Mouse (Mus musculus) kidney, embryonic 16.5 days (tissue): Measurements from ENCODE around the gene Vkorc1. TPM values are rescaled to one million over a fixed set of nuclear protein-coding genes. Genes with fewer than 3 reads are reported as not detected.
"Not testable (repeated sequence)": the region's sequence is repeated elsewhere in the genome, so short reads cannot be mapped to it uniquely, and the experiment has no call there.

Source experiments
- ATAC-seq: fragments of 200-750 bp; cut with Nextera tagmentation; 2 replicates; pipeline ENCODE4 v1.8.0; 2017; ENCODE audit warnings: moderate TSS enrichment; ENCODE audit not compliant: low FRiP score, low TSS enrichment
- H3K27ac ChIP-seq: fragments of 300-500 bp; sonication (generic); 2 replicates; pipeline ENCODE4 v1.5.1; 2014; ENCODE audit warnings: low read length
- H3K27me3 ChIP-seq: fragments of 300-500 bp; sonication (generic); 2 replicates; pipeline ENCODE4 v1.6.1; 2014; ENCODE audit warnings: low read length, control low read depth, mixed read lengths; ENCODE audit not compliant: insufficient read depth
- H3K36me3 ChIP-seq: fragments of 300-500 bp; sonication (generic); 2 replicates; pipeline ENCODE4 v1.6.1; 2014; ENCODE audit warnings: low read length, control low read depth, mixed read lengths; ENCODE audit not compliant: insufficient read depth
- H3K4me1 ChIP-seq: fragments of 300-500 bp; sonication (generic); 2 replicates; pipeline ENCODE4 v1.6.1; 2014; ENCODE audit warnings: low read length, control low read depth, mixed read lengths; ENCODE audit not compliant: insufficient read depth
- H3K4me2 ChIP-seq: fragments of 300-500 bp; sonication (generic); replicated peaks from 2 replicates; pipeline ENCODE4 v1.6.1; 2014; ENCODE audit warnings: low read depth, low read length
- H3K4me3 ChIP-seq: fragments of 300-500 bp; sonication (generic); 2 replicates; pipeline ENCODE4 v1.5.1; 2014; ENCODE audit warnings: mild to moderate bottlenecking, low read length
- H3K9ac ChIP-seq: fragments of 300-500 bp; sonication (generic); replicated peaks from 2 replicates; pipeline ENCODE4 v1.6.1; 2014; ENCODE audit warnings: low read length
- H3K9me3 ChIP-seq: fragments of 300-500 bp; sonication (generic); 2 replicates; pipeline ENCODE4 v1.6.1; 2016; ENCODE audit warnings: low read length, control low read depth
- WGBS: fragments of 180-500 bp; shearing (Covaris S2); extraction: QIAGEN DNeasy Blood & Tissue Kit; methylation state at CpG from one replicate; pipeline ENCODE4 v1.1.7; 2014; 5-methylcytosine and 5-hydroxymethylcytosine counted together
- polyA plus RNA-seq: library from polyadenylated mRNA; unstranded; fragments of >200 nt; fragmentation: Nextera tagmentation; extraction: Ambion mirVana; gene quantifications from 2 replicates; pipeline ENCODE4 v1.2.1, GENCODE M21; 2015

The Vkorc1 gene
- 163 and 168 TPM in 2 replicates for polyA plus RNA-seq

GRCm38 (mm10) chr7:127895442-127895841, at the start of gene Vkorc1, which contains the start of gene Gm21974:
Vkorc1 (minus strand) TSS chr7:127895617.
Gm21974 (minus strand) TSS chr7:127895454.
- Histone ChIP-seq H3K4me1 (peaks cover 11% of the 10 kb centered on the region), H3K27ac (peak within 1 kb of the TSS; percentile 86), H3K27me3 (no peaks in the 10 kb centered on the region), H3K4me2 (peak within 1 kb of the TSS; percentile 85), H3K9ac (peak within 1 kb of the TSS; percentile 81), H3K4me3 (peak within 1 kb of the TSS; percentile 76), H3K36me3 (peaks cover 4% of the 10 kb centered on the region), H3K9me3 (no peaks in the 10 kb centered on the region)
- under 1% methylated on average over 26 of the region's 26 CpGs for WGBS
- ATAC-seq: peak; percentile 99

GRCm38 (mm10) chr7:127944614-127945013, 49.2 kb upstream of the Vkorc1 start:
- Histone ChIP-seq H3K4me3 (peak overlapping the region; percentile 16; the same call in 1 of the 2 replicates), H3K36me3 (no peaks in the 10 kb centered on the region), H3K9me3 (no peaks in the 10 kb centered on the region), H3K4me2 (peak overlapping the region; percentile 11), H3K9ac (peak overlapping the region; percentile 47; the same call in 1 of the 2 replicates), H3K4me1 (0 out of 2 replicates have a peak, but pooled peaks cover 4% of the 10 kb centered on the region), H3K27ac (no peak overlapping the region), H3K27me3 (peaks cover 27% of the 10 kb centered on the region)
- ATAC-seq: no peak
- WGBS: 9% methylated on average over 23 of the region's 23 CpGs

GRCm38 (mm10) chr7:127942097-127942496, 46.7 kb upstream of the Vkorc1 start:
- WGBS: 59% methylated on average over 2 of the region's 2 CpGs

GRCm38 (mm10) chr7:127936216-127936884, 40.9 kb upstream of the Vkorc1 start:
- Histone ChIP-seq H3K36me3 (no peaks in the 10 kb centered on the region), H3K4me3 (peak overlapping the region; percentile 71), H3K9me3 (no peaks in the 10 kb centered on the region), H3K4me2 (peak overlapping the region; percentile 98), H3K4me1 (peaks cover 39% of the 10 kb centered on the region), H3K27ac (no peak overlapping the region), H3K9ac (peak overlapping the region; percentile 88), H3K27me3 (no peaks in the 10 kb centered on the region)
- ATAC-seq: no peak
- 53% methylated on average over 18 of the region's 18 CpGs for WGBS

More at GRCm38 (mm10) chr7:127942097-127942496, 46.7 kb upstream of the Vkorc1 start:
- not testable (repeated sequence) for H3K4me2 ChIP-seq, H3K4me1 ChIP-seq, ATAC-seq, H3K9me3 ChIP-seq, H3K27ac ChIP-seq, H3K4me3 ChIP-seq, H3K36me3 ChIP-seq, H3K9ac ChIP-seq
- H3K27me3 ChIP-seq: peaks cover 27% of the 10 kb centered on the region

GRCm38 (mm10) chr7:127935748-127936159, 40.3 kb upstream of the Vkorc1 start:
- no peak; the same call in none of the 2 replicates for ATAC-seq
- peak overlapping the region; percentile 98 for H3K4me2 ChIP-seq
- H3K27ac ChIP-seq: no peak overlapping the region
- no peaks in the 10 kb centered on the region for H3K36me3 ChIP-seq
- H3K4me1 ChIP-seq: peaks cover 42% of the 10 kb centered on the region
- H3K27me3 ChIP-seq: no peaks in the 10 kb centered on the region
- H3K9me3 ChIP-seq: no peaks in the 10 kb centered on the region
- H3K9ac ChIP-seq: peak overlapping the region; percentile 88
- under 1% methylated on average over 37 of the region's 38 CpGs for WGBS
- H3K4me3 ChIP-seq: peak overlapping the region; percentile 71

- H3K9me3 ChIP-seq: no peaks in the 10 kb centered on the region
- peak overlapping the region; percentile 71 for H3K4me3 ChIP-seq
- peak overlapping the region; percentile 88 for H3K9ac ChIP-seq
- peak overlapping the region; percentile 98 for H3K4me2 ChIP-seq
- H3K4me1 ChIP-seq: peaks cover 47% of the 10 kb centered on the region
- ATAC-seq: peak; percentile 92
- peak overlapping the region; percentile 63 for H3K27ac ChIP-seq
- H3K27me3 ChIP-seq: no peaks in the 10 kb centered on the region
- H3K36me3 ChIP-seq: no peaks in the 10 kb centered on the region
- 6% methylated on average over 32 of the region's 32 CpGs for WGBS
Measured at GRCm38 (mm10) chr7:127935028-127935722, 39.8 kb upstream of the Vkorc1 start.

GRCm38 (mm10) chr7:127934075-127934474, 38.7 kb upstream of the Vkorc1 start:
- no peaks in the 10 kb centered on the region for H3K27me3 ChIP-seq
- H3K9ac ChIP-seq: no peak overlapping the region
- no peak for ATAC-seq
- no peaks in the 10 kb centered on the region for H3K36me3 ChIP-seq
- no peak overlapping the region for H3K4me2 ChIP-seq
- peaks cover 49% of the 10 kb centered on the region for H3K4me1 ChIP-seq
- 79% methylated on average over 5 of the region's 5 CpGs for WGBS
- H3K4me3 ChIP-seq: no peak overlapping the region
- no peaks in the 10 kb centered on the region for H3K9me3 ChIP-seq
- H3K27ac ChIP-seq: no peak overlapping the region

GRCm38 (mm10) chr7:127932273-127933031, 37.0 kb upstream of the Vkorc1 start:
- H3K36me3 ChIP-seq: no peaks in the 10 kb centered on the region
- no peaks in the 10 kb centered on the region for H3K9me3 ChIP-seq
- no peak for ATAC-seq
- peaks cover 53% of the 10 kb centered on the region for H3K4me1 ChIP-seq
- H3K9ac ChIP-seq: peak overlapping the region; percentile 29
- H3K27ac ChIP-seq: peak overlapping the region; percentile 76
- H3K27me3 ChIP-seq: no peaks in the 10 kb centered on the region
- no peak overlapping the region for H3K4me3 ChIP-seq
- 21% methylated on average over 13 of the region's 13 CpGs for WGBS
- no peak overlapping the region for H3K4me2 ChIP-seq

- H3K9me3 ChIP-seq: no peaks in the 10 kb centered on the region
- H3K9ac ChIP-seq: peak overlapping the region; percentile 5; the same call in 1 of the 2 replicates
- H3K4me2 ChIP-seq: 0 out of 2 replicates have a peak overlapping the region, but pooled peaks have one; percentile 8
- no peak for ATAC-seq
- peak overlapping the region; percentile 76 for H3K27ac ChIP-seq
- H3K4me3 ChIP-seq: no peak overlapping the region
- no peaks in the 10 kb centered on the region for H3K27me3 ChIP-seq
- peaks cover 57% of the 10 kb centered on the region for H3K4me1 ChIP-seq
- peaks cover 8% of the 10 kb centered on the region for H3K36me3 ChIP-seq
- WGBS: 27% methylated on average over 13 of the region's 13 CpGs
Measured at GRCm38 (mm10) chr7:127931351-127932135, 36.1 kb upstream of the Vkorc1 start.
